Mouse (Mus musculus) CD4-positive, CD25-positive, alpha-beta regulatory T cell, adult 4 months (primary cell): ENCODE measurements around the gene Dlg2. TPM values are rescaled to one million over a fixed set of nuclear protein-coding genes. Genes with fewer than 3 reads are reported as not detected.

ENCODE experiments used
- ATAC-seq: one replicate; pipeline ENCODE4 v1.8.0; 2017
- polyA plus RNA-seq, 2 experiments: library from polyadenylated mRNA; unstranded; fragments of 100-300 nt; shearing (Covaris generic); gene quantifications; one replicate each; pipeline ENCODE4 v1.2.1; 2017

Dlg2 gene
- polyA plus RNA-seq, 2 experiments from 2014 or later = 0.50 to 0.86 TPM

GRCm38 (mm10) chr7:92197621-92198020 lies 1721.1 kb downstream of the Dlg2 start:
- ATAC-seq = no peak

- ATAC-seq = no peak
Observed at GRCm38 (mm10) chr7:92199131-92199530, 1722.7 kb downstream of the Dlg2 start.

GRCm38 (mm10) chr7:92210701-92211100 lies 1734.2 kb downstream of the Dlg2 start:
- ATAC-seq = no peak

- no peak for ATAC-seq
Observed at GRCm38 (mm10) chr7:92213751-92214150, 1737.3 kb downstream of the Dlg2 start.

DNA sequence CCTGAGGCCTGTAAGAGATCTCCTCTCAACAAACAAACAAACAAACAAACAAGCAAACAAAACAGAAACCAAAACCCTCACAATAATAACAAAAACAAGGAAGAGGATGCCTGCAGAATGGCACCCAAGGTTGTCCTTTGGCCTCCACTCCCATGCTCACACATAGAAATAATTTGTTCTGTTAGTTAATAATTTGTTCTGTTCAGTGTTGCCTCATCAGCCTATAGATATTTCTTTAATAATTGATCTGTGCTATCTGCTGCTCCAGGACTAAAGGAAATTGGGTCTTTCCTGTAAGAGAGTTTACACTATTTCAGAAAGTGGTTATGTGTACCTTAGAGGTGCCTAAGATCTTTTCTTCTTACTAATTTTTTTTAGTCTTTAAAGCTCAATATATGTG lies 1741.7 kb downstream of the Dlg2 start:
- no peak for ATAC-seq

DNA sequence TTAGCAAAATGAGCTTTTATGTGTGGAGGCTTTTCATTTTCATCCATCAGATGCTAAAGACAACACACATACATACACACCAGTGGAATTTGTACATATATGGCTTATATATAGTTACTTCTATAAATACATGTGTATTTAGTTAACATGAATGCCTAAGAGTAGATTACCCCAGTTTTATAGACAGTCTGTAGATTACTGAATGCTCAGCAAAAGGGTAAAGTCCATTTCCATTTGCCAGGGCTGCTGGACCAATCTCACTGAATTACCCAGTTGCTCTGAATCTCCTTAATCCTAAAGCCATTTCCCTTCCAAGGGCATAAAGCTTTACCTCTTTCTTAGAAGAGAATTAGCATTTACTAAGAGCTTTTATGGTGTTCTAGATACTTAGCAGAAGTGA lies 1744.1 kb downstream of the Dlg2 start:
- ATAC-seq = no peak

GRCm38 (mm10) chr7:92234476-92235202 lies 1758.2 kb downstream of the Dlg2 start:
- ATAC-seq = no peak

GRCm38 (mm10) chr7:92235541-92236031 lies 1759.1 kb downstream of the Dlg2 start:
- no peak for ATAC-seq

GRCm38 (mm10) chr7:92240908-92241307 lies 1764.4 kb downstream of the Dlg2 start:
- no peak for ATAC-seq

DNA sequence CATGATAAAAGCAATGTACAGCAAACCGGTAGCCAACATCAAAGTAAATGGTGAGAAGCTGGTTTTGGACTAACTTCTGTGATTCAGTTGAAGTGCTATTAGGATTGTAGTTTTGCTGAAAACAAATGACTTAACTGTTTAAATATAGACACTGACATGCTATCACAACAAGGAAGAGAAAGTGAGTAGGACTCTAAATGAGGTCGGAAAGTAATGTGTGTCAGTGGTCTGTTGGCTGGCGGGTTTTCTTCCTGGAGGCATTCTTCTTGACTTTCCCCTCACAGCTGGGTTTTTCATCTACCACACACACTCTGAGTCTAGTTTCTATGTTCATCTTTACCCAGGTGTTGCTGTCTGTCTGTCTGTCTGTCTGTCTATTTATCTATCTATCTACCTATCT lies 1771.1 kb downstream of the Dlg2 start:
- ATAC-seq = no peak

GRCm38 (mm10) chr7:92248619-92249018 lies 1772.1 kb downstream of the Dlg2 start:
- no peak for ATAC-seq

- ATAC-seq = no peak
Observed at GRCm38 (mm10) chr7:92258148-92258547, 1781.7 kb downstream of the Dlg2 start.

DNA sequence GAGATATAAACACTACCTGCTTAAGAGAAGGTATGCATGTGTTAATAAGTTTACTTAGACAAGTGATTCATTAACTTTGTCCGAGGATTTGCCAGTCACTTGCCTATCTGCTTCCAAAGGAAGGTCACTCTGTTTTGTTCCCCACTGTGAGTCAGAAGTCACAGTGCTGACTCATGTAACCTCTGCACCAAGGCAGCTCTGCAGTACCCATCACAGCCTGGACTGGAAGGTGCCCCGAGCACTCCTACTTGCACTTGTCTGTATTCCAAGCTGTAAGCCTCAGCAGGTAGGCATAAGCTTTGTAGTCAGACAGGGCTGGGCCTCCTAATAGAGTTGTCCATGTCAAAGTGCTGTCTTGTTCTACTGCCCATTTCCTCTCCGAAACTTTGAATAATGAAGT lies 1782.2 kb downstream of the Dlg2 start:
- ATAC-seq = no peak

- ATAC-seq = no peak
Observed at GRCm38 (mm10) chr7:92264325-92264724, 1787.9 kb downstream of the Dlg2 start.

DNA sequence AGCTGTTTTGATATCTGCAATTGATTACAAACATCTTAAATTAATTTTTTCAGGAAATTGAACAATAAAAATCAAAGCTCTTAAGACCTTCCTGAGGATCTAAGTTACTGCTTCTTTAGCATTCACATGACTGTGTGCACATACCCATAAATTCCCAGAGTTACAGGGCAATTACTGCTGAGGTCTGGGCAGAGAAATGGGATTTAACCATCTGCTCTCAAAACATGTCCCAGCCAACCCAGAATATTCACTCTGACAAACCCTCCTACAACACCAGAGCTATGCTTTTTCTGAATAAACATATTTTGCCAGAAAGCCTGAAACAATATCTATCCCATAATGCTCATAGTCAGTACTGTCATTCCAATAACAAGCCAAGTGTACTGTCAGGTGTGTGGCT lies 1788.5 kb downstream of the Dlg2 start:
- no peak for ATAC-seq

- no peak for ATAC-seq
Observed at GRCm38 (mm10) chr7:92275353-92275752, 1798.9 kb downstream of the Dlg2 start.

- ATAC-seq = no peak
Observed at GRCm38 (mm10) chr7:92277629-92278028, 1801.2 kb downstream of the Dlg2 start.

DNA sequence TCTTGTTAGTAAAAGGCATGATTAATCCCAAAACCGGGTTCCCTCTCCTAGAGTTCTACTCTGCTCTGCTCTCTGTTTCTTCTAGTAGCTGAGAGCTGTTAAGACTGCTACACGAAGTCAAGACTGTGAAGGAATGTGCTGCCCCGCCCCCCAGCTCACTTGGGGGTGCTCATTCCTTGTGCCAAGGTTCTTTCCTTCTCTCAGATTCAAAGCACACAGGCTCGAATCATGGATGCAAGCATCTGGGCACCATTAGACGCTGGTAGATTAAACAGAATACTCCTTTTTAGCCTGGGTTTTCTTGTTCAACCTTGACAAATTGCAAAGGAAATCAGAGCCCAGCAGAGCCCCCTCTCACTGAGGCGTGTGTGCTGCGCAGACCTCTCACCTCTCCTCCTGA lies 1804.5 kb downstream of the Dlg2 start:
- no peak for ATAC-seq

- ATAC-seq = no peak
Observed at GRCm38 (mm10) chr7:92287058-92287457, 1810.6 kb downstream of the Dlg2 start.

DNA sequence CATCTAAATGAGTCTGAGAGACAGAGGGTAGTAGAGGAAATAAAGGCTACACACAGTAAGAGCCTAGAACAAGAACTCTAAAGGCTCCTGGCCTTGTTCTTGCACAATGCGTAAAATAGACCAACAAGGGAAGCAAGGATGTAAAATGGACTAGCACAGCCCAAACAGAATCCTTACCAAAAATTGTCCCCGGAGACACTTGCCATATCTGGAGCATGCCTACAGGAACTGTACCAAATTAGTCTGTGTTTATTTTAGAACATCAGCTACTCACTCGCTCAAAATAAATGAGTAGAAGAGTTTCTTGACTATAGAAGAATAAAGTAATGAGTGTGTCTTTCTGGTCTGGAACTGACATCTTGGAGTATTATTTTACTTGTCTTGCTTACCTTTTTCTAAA lies 1812.3 kb downstream of the Dlg2 start:
- no peak for ATAC-seq

- ATAC-seq = no peak
Observed at GRCm38 (mm10) chr7:92292918-92293518, 1816.5 kb downstream of the Dlg2 start.

DNA sequence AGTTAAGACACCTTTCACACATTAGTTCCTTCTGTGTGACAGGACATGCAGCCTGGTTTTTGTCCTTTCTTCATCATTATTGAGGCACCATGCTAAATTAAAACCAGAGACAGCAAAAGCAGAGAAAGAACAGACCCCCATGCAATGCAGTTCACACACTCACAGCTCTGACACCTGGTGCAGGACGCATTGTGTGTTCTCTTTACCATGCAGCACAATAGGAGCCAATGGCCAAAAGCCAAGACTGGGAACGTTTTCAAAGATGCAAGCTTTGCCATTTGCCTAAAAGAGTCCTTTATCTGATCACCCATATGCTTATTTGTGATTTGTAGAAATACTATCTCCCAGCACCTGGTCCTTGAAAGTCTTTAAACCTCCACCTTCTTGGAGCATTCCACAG lies 1824.6 kb downstream of the Dlg2 start:
- no peak for ATAC-seq

GRCm38 (mm10) chr7:92307634-92308033 lies 1831.2 kb downstream of the Dlg2 start:
- no peak for ATAC-seq

DNA sequence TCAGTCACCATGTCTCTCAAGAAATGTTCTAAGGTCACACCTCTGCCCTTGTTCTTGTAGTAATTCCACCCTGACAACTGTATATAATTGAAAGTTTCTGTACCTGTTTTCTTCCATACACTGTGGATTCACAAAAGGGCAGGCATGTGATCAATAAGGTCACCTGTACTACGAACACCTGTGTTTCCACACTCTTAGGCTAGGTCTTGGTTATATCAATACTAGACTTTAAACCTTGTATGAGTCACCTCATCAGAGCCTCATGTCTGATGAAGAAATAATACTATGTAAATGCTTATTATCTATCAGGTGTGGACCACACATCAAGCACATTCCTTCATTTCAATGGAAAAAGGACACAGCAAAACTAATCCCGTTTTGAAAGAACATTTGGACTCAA lies 1831.7 kb downstream of the Dlg2 start:
- no peak for ATAC-seq
